Mouse (Mus musculus) brown adipose tissue, adult 24 weeks (tissue): Measurements from ENCODE around the gene Klhl29. TPM values are rescaled to one million over a fixed set of nuclear protein-coding genes. Genes with fewer than 3 reads are reported as not detected.

Source experiments
- H3K27ac ChIP-seq: fragments of 200-500 bp; replicated peaks from 2 replicates; pipeline ENCODE4 v1.5.1; 2012; ENCODE audit warnings: low read depth, mild to moderate bottlenecking, low read length
- H3K4me1 ChIP-seq: fragments of 200-500 bp; 2 replicates; pipeline ENCODE4 v1.6.1; 2012; ENCODE audit warnings: low read length, mixed read lengths; ENCODE audit not compliant: control insufficient read depth, insufficient read depth, insufficient read length
- H3K4me3 ChIP-seq: fragments of 200-500 bp; 2 replicates; pipeline ENCODE4 v1.5.1; 2012; ENCODE audit warnings: low read depth, mild to moderate bottlenecking, low read length, moderate library complexity; ENCODE audit not compliant: insufficient read depth
- polyA plus RNA-seq: library from polyadenylated mRNA; stranded (reverse); fragments of >200 nt; gene quantifications from 2 replicates; pipeline ENCODE4 v1.2.4, GENCODE M21; 2012; ENCODE audit not compliant: missing spikeins, insufficient read depth, insufficient read length

Gene Klhl29
- polyA plus RNA-seq, 1 experiment: 0.67 TPM

- no peak overlapping the region for H3K27ac ChIP-seq
- no peak overlapping the region for H3K4me3 ChIP-seq
- H3K4me1 ChIP-seq: no peaks in the 10 kb centered on the region
These were observed 108.7 kb downstream of the Klhl29 start for GRCm38 (mm10) chr12:5266773-5267172.

- Histone ChIP-seq H3K4me1 (peaks cover 2% of the 10 kb centered on the region; the same call in 1 of the 2 replicates), H3K4me3 (no peak overlapping the region), H3K27ac (no peak overlapping the region)
These were observed 114.0 kb downstream of the Klhl29 start for GRCm38 (mm10) chr12:5261476-5261875.

GRCm38 (mm10) chr12:5258779-5259178 is 116.7 kb downstream of the Klhl29 start:
- no peak overlapping the region for H3K27ac ChIP-seq
- H3K4me3 ChIP-seq: no peak overlapping the region
- peaks cover 2% of the 10 kb centered on the region; the same call in 1 of the 2 replicates for H3K4me1 ChIP-seq

- Histone ChIP-seq H3K27ac (no peak overlapping the region), H3K4me1 (peaks cover 2% of the 10 kb centered on the region; the same call in 1 of the 2 replicates), H3K4me3 (no peak overlapping the region)
These were observed 118.3 kb downstream of the Klhl29 start for GRCm38 (mm10) chr12:5257174-5257573.

- Histone ChIP-seq H3K4me3 (no peak overlapping the region), H3K4me1 (no peaks in the 10 kb centered on the region), H3K27ac (no peak overlapping the region)
These were observed 120.4 kb downstream of the Klhl29 start for GRCm38 (mm10) chr12:5255079-5255478.

- Histone ChIP-seq H3K27ac (no peak overlapping the region), H3K4me3 (no peak overlapping the region), H3K4me1 (no peaks in the 10 kb centered on the region)
These were observed 121.1 kb downstream of the Klhl29 start for GRCm38 (mm10) chr12:5254246-5254982.

- no peaks in the 10 kb centered on the region for H3K4me1 ChIP-seq
- no peak overlapping the region for H3K27ac ChIP-seq
- H3K4me3 ChIP-seq: no peak overlapping the region
These were observed 122.0 kb downstream of the Klhl29 start for GRCm38 (mm10) chr12:5253289-5254005.

GRCm38 (mm10) chr12:5252569-5252968 is 122.9 kb downstream of the Klhl29 start:
- Histone ChIP-seq H3K27ac (no peak overlapping the region), H3K4me3 (no peak overlapping the region), H3K4me1 (peaks cover under 1% of the 10 kb centered on the region; the same call in 1 of the 2 replicates)

- Histone ChIP-seq H3K27ac (no peak overlapping the region), H3K4me3 (no peak overlapping the region), H3K4me1 (peaks cover 18% of the 10 kb centered on the region)
These were observed 125.4 kb downstream of the Klhl29 start for GRCm38 (mm10) chr12:5250042-5250441.

- H3K4me3 ChIP-seq: no peak overlapping the region
- no peak overlapping the region for H3K27ac ChIP-seq
- peaks cover 18% of the 10 kb centered on the region for H3K4me1 ChIP-seq
These were observed 126.4 kb downstream of the Klhl29 start for GRCm38 (mm10) chr12:5249068-5249467.

GRCm38 (mm10) chr12:5247505-5247904 is 128.0 kb downstream of the Klhl29 start:
- Histone ChIP-seq H3K4me1 (peaks cover 22% of the 10 kb centered on the region), H3K27ac (no peak overlapping the region), H3K4me3 (no peak overlapping the region)

GRCm38 (mm10) chr12:5246721-5247341 is 128.7 kb downstream of the Klhl29 start:
- Histone ChIP-seq H3K4me1 (peaks cover 22% of the 10 kb centered on the region), H3K27ac (0 out of 2 replicates have a peak overlapping the region, but pooled peaks have one; percentile 9), H3K4me3 (no peak overlapping the region)

- no peak overlapping the region for H3K4me3 ChIP-seq
- 0 out of 2 replicates have a peak overlapping the region, but pooled peaks have one; percentile 9 for H3K27ac ChIP-seq
- H3K4me1 ChIP-seq: peaks cover 22% of the 10 kb centered on the region
These were observed 129.3 kb downstream of the Klhl29 start for GRCm38 (mm10) chr12:5246193-5246621.

- H3K4me1 ChIP-seq: peaks cover 22% of the 10 kb centered on the region
- peak overlapping the region; percentile 39 for H3K27ac ChIP-seq
- H3K4me3 ChIP-seq: no peak overlapping the region
These were observed 130.3 kb downstream of the Klhl29 start for GRCm38 (mm10) chr12:5245207-5245597.

- Histone ChIP-seq H3K27ac (no peak overlapping the region), H3K4me1 (peaks cover 22% of the 10 kb centered on the region), H3K4me3 (no peak overlapping the region)
These were observed 130.9 kb downstream of the Klhl29 start for GRCm38 (mm10) chr12:5244431-5245206.
